Mouse (Mus musculus) liver, postnatal 0 days (tissue): Measurements from ENCODE around the gene Ttc7.

ENCODE experiments used
- CTCF ChIP-seq: sonication (generic); IDR thresholded peaks from 2 replicates; pipeline ENCODE4 v1.5.1; 2016; ENCODE audit warnings: antibody characterized with exemption, low read depth
- EP300 ChIP-seq: IDR thresholded peaks from 2 replicates; pipeline ENCODE4 v1.6.1; 2016; ENCODE audit warnings: antibody characterized with exemption, low read depth, mild to moderate bottlenecking

DNA sequence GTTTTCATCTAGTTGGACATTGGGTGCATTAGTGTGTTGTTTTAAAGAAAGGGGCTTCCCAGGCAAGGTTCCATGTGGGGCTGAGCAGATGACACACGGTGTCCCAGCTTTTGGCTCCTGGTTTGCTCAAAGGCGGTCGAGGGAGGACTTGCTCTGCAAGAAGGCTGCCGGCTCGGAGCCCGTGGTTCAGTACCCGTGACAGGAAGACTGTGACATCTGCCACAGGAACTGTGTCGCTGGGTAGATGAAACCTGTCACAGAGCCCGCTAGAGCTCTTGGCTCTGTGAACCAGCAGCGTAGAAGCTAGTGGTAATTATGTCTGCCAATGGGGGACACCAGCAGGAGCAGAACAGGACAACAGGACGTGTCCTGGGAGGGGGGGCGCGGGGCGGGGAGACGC lies 42.8 kb downstream of the Ttc7 start:
- TF ChIP-seq EP300 (no peak), CTCF (no peak)
